Mouse (Mus musculus) liver, embryonic 14.5 days (tissue): ENCODE measurements at regions not wholly inside any gene's neighbourhood (a gene's known extent, or its start where the extent isn't known, plus 50 kb on each side); places are given as distances from the start of the nearest gene placed in this dataset.

Experiments used
- ATAC-seq: fragments of 200-750 bp; cut with Nextera tagmentation; 2 replicates; pipeline ENCODE4 v1.8.0; 2017; ENCODE audit warnings: moderate number of reproducible peaks, mild to moderate bottlenecking, moderate library complexity; ENCODE audit not compliant: insufficient read depth
- DNase-seq, 3 experiments: peaks; one replicate each; pipeline ENCODE4 v3.0.0-alpha.2; 2012 to 2013; ENCODE audit warnings: low read depth in 3 of 3, low spot score in 3 of 3
- H3K27ac ChIP-seq: fragments of 300-500 bp; sonication (generic); 2 replicates; pipeline ENCODE4 v1.5.1; 2014; ENCODE audit warnings: moderate library complexity, mild to moderate bottlenecking, control low read depth, inconsistent platforms
- H3K27me3 ChIP-seq: fragments of 300-500 bp; sonication (generic); 2 replicates; pipeline ENCODE4 v1.6.1; 2014; ENCODE audit warnings: mild to moderate bottlenecking, low read length, moderate library complexity; ENCODE audit not compliant: control insufficient read depth, insufficient read depth
- H3K36me3 ChIP-seq: fragments of 300-500 bp; sonication (generic); replicated peaks from 2 replicates; pipeline ENCODE4 v1.6.1; 2014; ENCODE audit warnings: low read depth; ENCODE audit not compliant: control insufficient read depth, insufficient read depth
- H3K4me1 ChIP-seq, 2 experiments: fragments of 200-500 bp in 1 of 2; fragments of 300-500 bp in 1 of 2; sonication (generic) in 1 of 2; replicated peaks; 2 replicates each; pipeline ENCODE4 v1.6.1; 2012 to 2014; ENCODE audit warnings: antibody characterized with exemption in 1 of 2, inconsistent platforms in 1 of 2, low read length in 1 of 2; ENCODE audit not compliant: control insufficient read depth in 2 of 2, insufficient read depth in 2 of 2
- H3K4me2 ChIP-seq: fragments of 300-500 bp; sonication (generic); 2 replicates; pipeline ENCODE4 v1.6.1; 2014; ENCODE audit warnings: low read depth, mild to moderate bottlenecking, control low read depth, moderate library complexity
- H3K4me3 ChIP-seq, 2 experiments: fragments of 200-500 bp in 1 of 2; fragments of 300-500 bp in 1 of 2; sonication (generic) in 1 of 2; 2 replicates each; pipeline ENCODE4 v1.5.1; 2012 to 2014; ENCODE audit warnings: low read depth in 2 of 2, low read length in 2 of 2, mild to moderate bottlenecking in 2 of 2, control low read depth in 1 of 2, inconsistent platforms in 1 of 2, moderate library complexity in 1 of 2; ENCODE audit not compliant: insufficient read depth in 1 of 2
- H3K9ac ChIP-seq: fragments of 300-500 bp; sonication (generic); replicated peaks from 2 replicates; pipeline ENCODE4 v1.6.1; 2014; ENCODE audit warnings: mild to moderate bottlenecking, control low read depth, moderate library complexity
- H3K9me3 ChIP-seq: fragments of 300-500 bp; sonication (generic); 2 replicates; pipeline ENCODE4 v1.6.1; 2016; ENCODE audit warnings: low read length, mixed read lengths; ENCODE audit not compliant: control insufficient read depth
- CTCF ChIP-seq: IDR thresholded peaks from 2 replicates; pipeline ENCODE4 v1.5.1; 2016; ENCODE audit warnings: antibody characterized with exemption, low read depth, control low read depth
- EP300 ChIP-seq: IDR thresholded peaks from 2 replicates; pipeline ENCODE4 v1.6.1; 2016; ENCODE audit warnings: antibody characterized with exemption, low read depth
- WGBS: fragments of 180-500 bp; shearing (Covaris S2); extraction: QIAGEN DNeasy Blood & Tissue Kit; methylation state at CpG from one replicate; pipeline ENCODE4 v1.1.7; 2014; ENCODE audit not compliant: insufficient replicate concordance; 5-methylcytosine and 5-hydroxymethylcytosine counted together

DNA sequence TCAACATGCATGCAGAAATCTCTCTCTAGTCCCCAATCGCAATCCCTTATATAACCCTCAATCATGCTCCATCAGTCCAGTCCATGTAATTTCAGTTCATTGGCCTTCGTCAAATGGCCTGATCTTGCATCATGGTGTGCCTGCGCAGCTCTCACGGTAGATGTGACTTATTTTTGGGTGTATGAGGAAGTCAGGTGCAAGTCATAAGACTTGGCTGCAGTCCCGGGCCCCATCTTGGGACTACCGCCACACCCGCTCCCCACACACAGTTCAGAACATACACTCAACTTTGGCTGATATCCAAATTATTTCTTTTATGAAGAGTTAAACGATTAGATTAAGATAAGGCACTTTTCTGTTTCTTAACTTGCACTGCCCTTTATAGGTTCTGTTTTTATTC, 504.7 kb upstream of the Itga1 start:
- H3K27ac ChIP-seq, result no peak overlapping the region
- H3K4me3 ChIP-seq, result no peak overlapping the region
- no peaks in the 10 kb centered on the region for H3K9me3 ChIP-seq
- H3K4me2 ChIP-seq, result no peak overlapping the region
- 69% methylated on average over 8 of the region's 8 CpGs for WGBS
- H3K4me1 ChIP-seq, result no peaks in the 10 kb centered on the region
- H3K9ac ChIP-seq, result no peak overlapping the region
- ATAC-seq, result no peak
- no peaks in the 10 kb centered on the region for H3K27me3 ChIP-seq
- H3K36me3 ChIP-seq, result no peaks in the 10 kb centered on the region
- TF ChIP-seq CTCF (no peak), EP300 (no peak)
- no peak for DNase-seq

- WGBS, result 63% methylated on average over 5 of the region's 5 CpGs
- Histone ChIP-seq H3K36me3 (no peaks in the 10 kb centered on the region), H3K4me1 (no peaks in the 10 kb centered on the region), H3K9ac (no peak overlapping the region), H3K27me3 (no peaks in the 10 kb centered on the region), H3K27ac (no peak overlapping the region), H3K4me2 (no peak overlapping the region), H3K4me3 (no peak overlapping the region), H3K9me3 (no peaks in the 10 kb centered on the region)
- ATAC-seq (no peak), DNase-seq (no peak)
- TF ChIP-seq CTCF (no peak), EP300 (no peak)
Measured at GRCm38 (mm10) chr13:115595126-115595671, 493.4 kb upstream of the Itga1 start.

DNA sequence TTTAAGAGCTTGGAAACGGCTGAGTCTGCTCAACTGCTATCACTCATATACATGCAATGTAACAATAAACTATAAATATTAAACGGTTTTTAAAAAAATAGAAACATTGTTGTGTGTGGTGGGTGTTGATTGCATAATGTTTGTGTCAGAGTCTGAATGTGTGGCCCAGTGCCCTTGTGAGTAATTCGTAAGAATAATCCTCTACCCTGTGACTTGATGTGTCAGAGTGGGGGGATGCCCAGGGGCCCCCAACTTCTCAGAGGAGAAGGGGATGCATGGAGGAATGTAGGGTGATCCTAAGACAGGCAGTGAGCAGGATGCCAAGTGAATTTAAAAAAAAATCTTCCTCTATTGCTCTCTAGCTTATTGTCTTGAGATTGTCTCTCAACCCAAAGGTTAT, 474.2 kb upstream of the Itga1 start:
- DNase-seq (no peak), ATAC-seq (no peak)
- H3K27me3 ChIP-seq, result no peaks in the 10 kb centered on the region
- no peak overlapping the region for H3K4me2 ChIP-seq
- no peaks in the 10 kb centered on the region for H3K4me1 ChIP-seq
- no peaks in the 10 kb centered on the region for H3K36me3 ChIP-seq
- H3K9me3 ChIP-seq, result no peaks in the 10 kb centered on the region
- WGBS, result 44% methylated on average over 3 of the region's 3 CpGs
- no peak overlapping the region for H3K9ac ChIP-seq
- H3K4me3 ChIP-seq, result no peak overlapping the region
- TF ChIP-seq CTCF (no peak), EP300 (no peak)
- no peak overlapping the region for H3K27ac ChIP-seq

DNA sequence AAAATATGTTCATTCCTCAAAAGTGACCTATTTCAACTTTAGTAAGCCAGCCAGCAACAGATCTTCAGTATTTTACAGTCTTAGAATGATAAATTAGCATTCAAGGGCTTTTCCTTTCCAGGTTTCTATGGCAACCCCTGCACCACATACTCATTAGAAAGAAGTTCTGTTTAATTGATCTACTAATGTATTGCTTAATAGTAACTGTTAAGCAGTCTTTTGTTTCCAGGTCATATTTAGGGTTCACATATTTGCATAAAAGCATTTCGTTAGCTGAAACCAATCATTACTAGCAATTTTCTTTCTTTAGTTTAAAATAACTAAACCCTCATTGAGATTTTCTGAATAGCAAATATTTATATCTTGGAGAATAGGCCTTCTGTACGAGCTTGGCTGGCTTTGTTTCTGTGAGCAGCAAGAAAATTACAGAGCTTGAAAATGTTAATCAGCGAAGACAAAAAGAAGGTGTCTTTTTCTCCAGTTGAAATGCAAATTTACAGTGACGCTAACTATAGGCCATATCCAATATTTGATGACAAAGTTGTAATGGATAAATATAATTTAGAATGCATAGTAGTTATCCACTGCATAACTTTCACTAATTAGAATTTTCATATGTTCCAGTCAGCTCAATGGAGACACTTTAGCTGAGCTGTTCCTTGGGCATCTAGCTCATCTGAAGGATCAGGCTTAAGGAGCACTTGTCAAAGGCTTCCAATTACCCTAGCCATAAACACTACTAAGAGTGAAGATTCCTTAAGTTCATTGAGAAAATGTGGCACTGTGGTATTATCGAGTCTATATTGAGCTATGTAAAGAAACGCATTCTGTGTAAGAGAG, 473.5 kb upstream of the Itga1 start:
- no peak for TF ChIP-seq CTCF
- no peak for TF ChIP-seq EP300
- no peak overlapping the region for H3K4me2 ChIP-seq
- no peaks in the 10 kb centered on the region for H3K27me3 ChIP-seq
- H3K4me1 ChIP-seq, result no peaks in the 10 kb centered on the region
- no peaks in the 10 kb centered on the region for H3K36me3 ChIP-seq
- H3K27ac ChIP-seq, result no peak overlapping the region
- WGBS, result 63% methylated on average over 6 of the region's 6 CpGs
- ATAC-seq (no peak), DNase-seq (no peak)
- H3K9me3 ChIP-seq, result no peaks in the 10 kb centered on the region
- no peak overlapping the region for H3K4me3 ChIP-seq
- no peak overlapping the region for H3K9ac ChIP-seq

GRCm38 (mm10) chr13:115541167-115541566, 439.4 kb upstream of the Itga1 start:
- H3K27ac ChIP-seq, result no peak overlapping the region
- no peak for DNase-seq
- H3K9me3 ChIP-seq, result no peaks in the 10 kb centered on the region
- H3K4me3 ChIP-seq, result no peak overlapping the region
- H3K36me3 ChIP-seq, result no peaks in the 10 kb centered on the region
- no peak overlapping the region for H3K4me2 ChIP-seq
- H3K4me1 ChIP-seq, result no peaks in the 10 kb centered on the region
- no peaks in the 10 kb centered on the region for H3K27me3 ChIP-seq
- ATAC-seq, result no peak
- H3K9ac ChIP-seq, result no peak overlapping the region
- TF ChIP-seq EP300 (no peak), CTCF (no peak)
- 57% methylated on average over 3 of the region's 3 CpGs for WGBS
